Mouse (Mus musculus): ENCODE results near the gene Tmem184b. TPM values are rescaled to one million over a fixed set of nuclear protein-coding genes. Genes with fewer than 3 reads are reported as not detected.

Tmem184b gene
- polyA plus RNA-seq, 1 experiment from 2014 or later: 33.8 TPM

DNA sequence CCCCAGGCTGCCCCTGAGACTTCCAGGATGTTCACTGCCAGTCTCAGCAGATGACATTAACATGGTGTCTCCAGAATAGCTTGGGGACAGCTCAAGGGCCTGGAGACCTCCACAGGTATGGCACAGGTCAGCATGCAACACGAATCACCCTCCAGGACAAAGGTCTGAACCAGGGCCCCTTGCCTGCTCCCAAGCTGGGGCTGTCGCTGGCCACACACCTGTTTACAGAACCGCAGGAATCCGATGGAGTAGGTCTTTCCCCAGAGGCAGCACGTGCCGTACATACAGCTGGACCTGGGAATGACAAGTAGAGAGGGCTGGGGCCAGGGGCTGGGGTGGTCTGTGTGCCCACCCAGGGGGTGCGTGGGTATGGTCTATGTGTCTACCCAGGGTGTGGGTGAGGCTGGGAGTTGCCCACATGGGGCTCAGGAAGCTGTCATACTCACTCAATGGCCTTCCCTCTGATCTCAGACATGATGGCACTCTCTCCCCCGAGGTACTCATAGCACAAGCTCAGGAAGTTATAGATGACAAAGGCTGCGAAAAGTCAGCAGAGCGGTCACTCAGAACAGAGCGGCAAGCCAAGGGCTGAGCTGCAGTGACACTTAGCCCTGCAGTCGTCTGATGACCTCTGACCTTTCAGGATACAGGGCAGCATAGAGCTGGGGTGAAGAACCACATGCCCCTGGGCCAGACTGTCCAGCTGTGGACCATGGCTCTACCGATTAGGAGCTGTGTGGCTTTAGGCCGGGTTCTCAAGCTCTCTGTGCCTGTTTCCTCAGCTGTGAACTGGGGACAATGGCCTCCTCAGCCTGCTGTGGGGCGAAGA is 33.7 kb downstream of the Tmem184b start:
- ATAC-seq (ENCODE audit: low FRiP score) (no peak), DNase-seq (ENCODE audit: low spot score, missing footprints) (no peak)
- no peak overlapping the region for H3K4me2 ChIP-seq
- H3K4me3 ChIP-seq (ENCODE audit: low read depth, low read length): no peak overlapping the region
- no peak overlapping the region for H3K9ac ChIP-seq (ENCODE audit: low read length)
- H3K36me3 ChIP-seq (ENCODE audit: control insufficient read depth, insufficient read depth, low read length): peaks cover 3% of the 10 kb centered on the region
- WGBS: 76% methylated on average over 15 of the region's 15 CpGs
- no peaks in the 10 kb centered on the region for H3K27me3 ChIP-seq (ENCODE audit: control insufficient read depth, insufficient read depth, low read length)
- H3K4me1 ChIP-seq (ENCODE audit: control insufficient read depth, insufficient read depth, low read length): no peaks in the 10 kb centered on the region; the same call in 1 of the 2 replicates
- no peaks in the 10 kb centered on the region for H3K9me3 ChIP-seq (ENCODE audit: control insufficient read depth, low read length)
- no peak overlapping the region for H3K27ac ChIP-seq (ENCODE audit: low read depth, low read length)

DNA sequence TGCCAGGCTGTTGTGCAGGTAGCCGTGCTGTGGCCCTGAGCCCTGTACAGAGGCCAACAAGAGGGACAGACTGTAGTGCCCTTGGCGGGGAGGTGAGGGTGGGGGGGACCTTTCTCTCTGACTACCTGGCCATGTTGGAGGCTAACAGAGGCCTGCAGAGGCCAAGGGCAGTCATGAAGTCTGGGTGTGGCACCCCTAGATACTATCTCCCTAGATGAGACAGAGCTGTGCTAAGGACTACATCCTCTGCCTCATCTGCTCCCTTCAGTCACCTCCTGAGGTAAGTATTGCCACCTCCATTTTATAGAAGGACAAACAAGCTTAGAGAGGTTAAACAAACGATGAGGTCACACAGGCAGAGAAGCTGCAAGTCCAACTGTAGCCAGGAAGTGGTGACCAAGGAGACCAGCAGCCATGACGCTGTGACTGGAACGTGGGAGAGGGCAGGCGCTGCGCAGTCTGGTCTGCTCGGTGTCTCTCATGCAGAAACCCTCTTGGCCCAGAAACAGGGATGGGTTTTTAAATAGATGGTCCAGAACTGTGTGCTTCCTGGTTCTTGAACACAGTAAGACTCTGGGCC is 34.4 kb downstream of the Tmem184b start:
- no peak overlapping the region for H3K27ac ChIP-seq (ENCODE audit: low read depth, low read length)
- no peak overlapping the region for H3K9ac ChIP-seq (ENCODE audit: low read length)
- 86% methylated on average over 8 of the region's 8 CpGs for WGBS
- H3K9me3 ChIP-seq (ENCODE audit: control insufficient read depth, low read length): no peaks in the 10 kb centered on the region
- ATAC-seq (ENCODE audit: low FRiP score) (no peak), DNase-seq (ENCODE audit: low spot score, missing footprints) (no peak)
- no peak overlapping the region for H3K4me2 ChIP-seq
- H3K4me3 ChIP-seq (ENCODE audit: low read depth, low read length): no peak overlapping the region
- peaks cover 5% of the 10 kb centered on the region for H3K36me3 ChIP-seq (ENCODE audit: control insufficient read depth, insufficient read depth, low read length)
- H3K4me1 ChIP-seq (ENCODE audit: control insufficient read depth, insufficient read depth, low read length): no peaks in the 10 kb centered on the region; the same call in 1 of the 2 replicates
- H3K27me3 ChIP-seq (ENCODE audit: control insufficient read depth, insufficient read depth, low read length): no peaks in the 10 kb centered on the region

DNA sequence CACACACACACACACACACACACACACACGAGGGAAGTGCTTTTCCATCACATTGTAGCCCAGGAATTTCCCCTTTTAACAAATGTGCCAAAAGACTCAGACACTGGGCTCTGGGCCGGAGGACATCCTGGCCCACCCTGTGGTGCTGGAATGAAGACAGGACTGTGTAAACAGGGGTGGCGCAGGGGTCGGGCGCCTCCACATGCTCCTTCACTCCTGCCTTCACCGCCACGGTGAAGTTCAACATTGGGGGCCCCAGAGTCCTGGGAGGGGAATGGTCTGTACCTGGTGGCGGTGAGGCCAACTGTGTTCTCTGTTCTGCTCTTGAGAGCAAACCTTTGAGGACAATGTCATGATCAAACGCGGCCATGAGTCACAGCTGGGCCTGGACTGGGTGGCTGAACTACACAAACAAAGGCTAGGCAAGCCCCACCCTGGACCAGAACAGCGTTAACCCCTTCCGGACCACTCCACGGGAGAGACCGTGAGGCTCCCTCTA is 35.0 kb downstream of the Tmem184b start:
- Histone ChIP-seq H3K4me1 (ENCODE audit: control insufficient read depth, insufficient read depth, low read length) (no peaks in the 10 kb centered on the region; the same call in 1 of the 2 replicates), H3K9ac (ENCODE audit: low read length) (no peak overlapping the region), H3K4me2 (no peak overlapping the region), H3K9me3 (ENCODE audit: control insufficient read depth, low read length) (no peaks in the 10 kb centered on the region), H3K27ac (ENCODE audit: low read depth, low read length) (no peak overlapping the region), H3K36me3 (ENCODE audit: control insufficient read depth, insufficient read depth, low read length) (peaks cover 5% of the 10 kb centered on the region), H3K27me3 (ENCODE audit: control insufficient read depth, insufficient read depth, low read length) (no peaks in the 10 kb centered on the region), H3K4me3 (ENCODE audit: low read depth, low read length) (no peak overlapping the region)
- 69% methylated on average over 14 of the region's 14 CpGs for WGBS
- ATAC-seq (ENCODE audit: low FRiP score): no peak
- DNase-seq (ENCODE audit: low spot score, missing footprints): no peak

GRCm38 (mm10) chr15:79366402-79366801 is 37.0 kb downstream of the Tmem184b start:
- Histone ChIP-seq H3K36me3 (ENCODE audit: control insufficient read depth, insufficient read depth, low read length) (peaks cover 9% of the 10 kb centered on the region), H3K27me3 (ENCODE audit: control insufficient read depth, insufficient read depth, low read length) (no peaks in the 10 kb centered on the region), H3K4me2 (no peak overlapping the region), H3K9ac (ENCODE audit: low read length) (no peak overlapping the region), H3K4me1 (ENCODE audit: control insufficient read depth, insufficient read depth, low read length) (no peaks in the 10 kb centered on the region; the same call in 1 of the 2 replicates), H3K9me3 (ENCODE audit: control insufficient read depth, low read length) (no peaks in the 10 kb centered on the region), H3K4me3 (ENCODE audit: low read depth, low read length) (no peak overlapping the region), H3K27ac (ENCODE audit: low read depth, low read length) (no peak overlapping the region)
- DNase-seq (ENCODE audit: low spot score, missing footprints) (no peak), ATAC-seq (ENCODE audit: low FRiP score) (no peak)
- 93% methylated on average over 5 of the region's 5 CpGs for WGBS

DNA sequence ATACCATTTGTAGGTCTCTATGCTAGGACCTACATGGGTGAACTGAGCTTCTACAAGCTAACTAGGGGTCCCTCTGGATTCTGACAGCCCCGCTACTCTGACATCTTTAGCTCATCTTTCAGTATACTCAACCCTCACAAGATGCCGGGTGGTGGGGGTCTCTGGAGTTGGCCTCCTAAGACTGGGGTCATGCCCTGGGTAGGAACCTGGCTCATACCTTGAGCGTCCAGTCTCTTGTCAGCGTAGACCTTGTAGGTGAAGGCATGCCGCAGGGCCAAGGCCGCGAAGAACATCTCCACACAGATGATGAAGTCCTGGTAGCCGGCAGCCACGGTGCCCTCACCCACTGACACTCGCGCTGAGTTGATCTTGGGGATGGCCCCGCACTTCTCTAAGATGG is 38.3 kb downstream of the Tmem184b start:
- Histone ChIP-seq H3K9ac (ENCODE audit: low read length) (no peak overlapping the region), H3K4me1 (ENCODE audit: control insufficient read depth, insufficient read depth, low read length) (no peaks in the 10 kb centered on the region; the same call in 1 of the 2 replicates), H3K27ac (ENCODE audit: low read depth, low read length) (no peak overlapping the region), H3K27me3 (ENCODE audit: control insufficient read depth, insufficient read depth, low read length) (no peaks in the 10 kb centered on the region), H3K36me3 (ENCODE audit: control insufficient read depth, insufficient read depth, low read length) (peaks cover 9% of the 10 kb centered on the region), H3K9me3 (ENCODE audit: control insufficient read depth, low read length) (no peaks in the 10 kb centered on the region), H3K4me3 (ENCODE audit: low read depth, low read length) (no peak overlapping the region), H3K4me2 (no peak overlapping the region)
- 96% methylated on average over 12 of the region's 12 CpGs for WGBS
- DNase-seq (ENCODE audit: low spot score, missing footprints): no peak
- ATAC-seq (ENCODE audit: low FRiP score): no peak

DNA sequence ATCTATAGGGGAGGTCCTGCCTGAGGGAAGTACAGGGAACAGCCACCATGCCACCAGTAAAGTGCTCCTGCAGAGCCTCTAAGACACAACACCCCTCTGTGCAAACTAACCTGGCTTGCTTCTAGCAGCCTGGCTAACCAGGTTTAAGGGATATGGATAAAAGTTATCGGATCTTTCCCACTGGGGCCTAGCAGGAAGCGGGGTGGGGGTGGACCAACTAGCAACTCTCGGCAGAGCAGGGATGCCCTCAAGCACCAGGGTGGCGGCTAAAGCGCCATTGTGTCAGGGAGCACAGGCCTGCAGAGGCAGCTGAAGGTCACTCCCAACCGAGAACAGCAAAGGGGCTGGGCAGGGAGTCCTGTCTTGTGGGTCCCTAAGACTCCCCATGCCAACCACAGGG is 39.2 kb downstream of the Tmem184b start:
- Histone ChIP-seq H3K27me3 (ENCODE audit: control insufficient read depth, insufficient read depth, low read length) (no peaks in the 10 kb centered on the region), H3K9me3 (ENCODE audit: control insufficient read depth, low read length) (no peaks in the 10 kb centered on the region), H3K9ac (ENCODE audit: low read length) (no peak overlapping the region; the same call in 1 of the 2 replicates), H3K4me2 (no peak overlapping the region), H3K36me3 (ENCODE audit: control insufficient read depth, insufficient read depth, low read length) (peaks cover 9% of the 10 kb centered on the region), H3K4me3 (ENCODE audit: low read depth, low read length) (no peak overlapping the region), H3K4me1 (ENCODE audit: control insufficient read depth, insufficient read depth, low read length) (no peaks in the 10 kb centered on the region; the same call in 1 of the 2 replicates), H3K27ac (ENCODE audit: low read depth, low read length) (no peak overlapping the region)
- 77% methylated on average over 6 of the region's 6 CpGs for WGBS
- ATAC-seq (ENCODE audit: low FRiP score): no peak
- DNase-seq (ENCODE audit: low spot score, missing footprints): no peak

GRCm38 (mm10) chr15:79361023-79361422 is 42.3 kb downstream of the Tmem184b start:
- Histone ChIP-seq H3K27me3 (ENCODE audit: control insufficient read depth, insufficient read depth, low read length) (peaks cover 17% of the 10 kb centered on the region), H3K4me3 (ENCODE audit: low read depth, low read length) (no peak overlapping the region), H3K9ac (ENCODE audit: low read length) (no peak overlapping the region), H3K4me1 (ENCODE audit: control insufficient read depth, insufficient read depth, low read length) (peaks cover 13% of the 10 kb centered on the region), H3K36me3 (ENCODE audit: control insufficient read depth, insufficient read depth, low read length) (peaks cover 6% of the 10 kb centered on the region; the same call in 1 of the 2 replicates), H3K4me2 (no peak overlapping the region), H3K9me3 (ENCODE audit: control insufficient read depth, low read length) (no peaks in the 10 kb centered on the region), H3K27ac (ENCODE audit: low read depth, low read length) (no peak overlapping the region)
- WGBS: 66% methylated on average over 4 of the region's 4 CpGs
- ATAC-seq (ENCODE audit: low FRiP score) (no peak), DNase-seq (ENCODE audit: low spot score, missing footprints) (no peak)

- no peak overlapping the region for H3K4me3 ChIP-seq (ENCODE audit: low read depth, low read length)
- no peak overlapping the region for H3K27ac ChIP-seq (ENCODE audit: low read depth, low read length)
- H3K27me3 ChIP-seq (ENCODE audit: control insufficient read depth, insufficient read depth, low read length): peaks cover 19% of the 10 kb centered on the region
- peaks cover 13% of the 10 kb centered on the region for H3K4me1 ChIP-seq (ENCODE audit: control insufficient read depth, insufficient read depth, low read length)
- DNase-seq (ENCODE audit: low spot score, missing footprints) (no peak), ATAC-seq (ENCODE audit: low FRiP score) (no peak)
- 74% methylated on average over 7 of the region's 7 CpGs for WGBS
- no peak overlapping the region for H3K4me2 ChIP-seq
- H3K9me3 ChIP-seq (ENCODE audit: control insufficient read depth, low read length): no peaks in the 10 kb centered on the region
- peaks cover 6% of the 10 kb centered on the region; the same call in 1 of the 2 replicates for H3K36me3 ChIP-seq (ENCODE audit: control insufficient read depth, insufficient read depth, low read length)
- no peak overlapping the region for H3K9ac ChIP-seq (ENCODE audit: low read length)
Observed at GRCm38 (mm10) chr15:79360371-79360770, 43.0 kb downstream of the Tmem184b start.

DNA sequence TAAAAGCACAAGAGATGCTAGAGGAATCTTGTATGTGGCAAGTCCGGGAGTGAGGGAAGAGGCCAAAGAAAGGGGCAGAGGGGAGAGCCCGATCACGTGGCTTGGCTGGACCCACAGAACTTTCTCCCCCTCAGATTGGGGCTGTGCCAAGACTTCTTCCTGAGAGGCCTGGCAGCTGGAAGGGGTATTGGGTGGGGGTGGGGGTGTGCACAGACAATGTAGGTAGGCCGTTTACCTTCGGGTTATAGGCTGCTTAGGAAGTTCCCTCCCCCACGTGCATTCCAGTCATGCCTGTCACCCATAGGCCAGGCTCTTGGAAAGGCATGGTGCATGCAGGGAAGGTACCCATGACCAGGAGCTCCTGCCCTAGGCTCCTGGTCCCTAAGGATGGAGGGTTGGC is 43.4 kb downstream of the Tmem184b start:
- peaks cover 19% of the 10 kb centered on the region for H3K27me3 ChIP-seq (ENCODE audit: control insufficient read depth, insufficient read depth, low read length)
- no peak overlapping the region for H3K4me2 ChIP-seq
- no peaks in the 10 kb centered on the region for H3K9me3 ChIP-seq (ENCODE audit: control insufficient read depth, low read length)
- no peak overlapping the region for H3K27ac ChIP-seq (ENCODE audit: low read depth, low read length)
- H3K4me3 ChIP-seq (ENCODE audit: low read depth, low read length): no peak overlapping the region
- 63% methylated on average over 6 of the region's 6 CpGs for WGBS
- DNase-seq (ENCODE audit: low spot score, missing footprints): no peak
- no peak overlapping the region for H3K9ac ChIP-seq (ENCODE audit: low read length)
- peaks cover 13% of the 10 kb centered on the region for H3K4me1 ChIP-seq (ENCODE audit: control insufficient read depth, insufficient read depth, low read length)
- peaks cover 6% of the 10 kb centered on the region; the same call in 1 of the 2 replicates for H3K36me3 ChIP-seq (ENCODE audit: control insufficient read depth, insufficient read depth, low read length)
- ATAC-seq (ENCODE audit: low FRiP score): no peak
